Mouse (Mus musculus): ENCODE results near the gene Scn10a.

The Scn10a gene

DNA sequence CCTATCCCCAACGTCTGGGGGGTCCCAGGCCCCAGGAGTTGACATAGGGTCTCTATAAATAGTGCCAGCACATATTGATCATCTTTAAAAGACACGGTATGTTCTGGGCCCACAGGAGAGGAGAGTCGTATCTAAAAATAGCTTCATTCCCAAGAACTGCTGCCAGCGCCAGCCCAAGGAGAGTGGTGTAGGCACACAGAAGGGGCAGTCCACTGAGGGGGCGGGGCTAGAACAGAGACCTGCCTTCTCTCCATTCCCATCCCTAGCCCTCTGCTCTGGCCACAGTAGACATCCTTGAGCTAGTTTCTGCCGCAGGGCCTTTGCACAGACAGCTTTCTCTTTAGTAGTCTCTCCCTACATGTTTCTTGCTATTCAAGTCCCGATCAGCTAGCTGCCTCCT is 144.8 kb downstream of the Scn10a start:
- DNase-seq (ENCODE audit: low read depth), result no peak

GRCm38 (mm10) chr9:119573009-119573408 is 146.1 kb downstream of the Scn10a start:
- DNase-seq (ENCODE audit: low read depth), result no peak

GRCm38 (mm10) chr9:119571411-119571888 is 147.7 kb downstream of the Scn10a start:
- DNase-seq (ENCODE audit: low read depth), result no peak

DNA sequence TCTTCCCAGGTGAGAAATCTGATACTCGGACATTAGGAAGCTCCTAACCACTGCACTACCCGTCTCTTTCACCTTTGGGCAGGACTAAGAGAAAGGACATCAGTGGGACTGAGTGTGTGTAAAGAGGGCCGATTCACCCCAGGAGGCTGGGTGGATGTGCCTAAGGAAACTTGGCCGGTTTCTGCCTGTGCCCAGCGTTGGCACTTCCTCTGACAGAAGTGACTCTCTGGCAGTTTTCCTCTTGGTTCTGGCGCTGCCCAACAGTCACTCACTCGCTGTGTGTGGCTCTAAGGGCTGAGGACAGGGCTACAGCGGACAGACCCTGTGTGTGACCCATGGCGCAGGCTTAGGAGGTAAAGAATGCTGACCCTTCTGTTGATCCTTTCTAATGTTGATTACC is 148.5 kb downstream of the Scn10a start:
- no peak for DNase-seq (ENCODE audit: low read depth)

DNA sequence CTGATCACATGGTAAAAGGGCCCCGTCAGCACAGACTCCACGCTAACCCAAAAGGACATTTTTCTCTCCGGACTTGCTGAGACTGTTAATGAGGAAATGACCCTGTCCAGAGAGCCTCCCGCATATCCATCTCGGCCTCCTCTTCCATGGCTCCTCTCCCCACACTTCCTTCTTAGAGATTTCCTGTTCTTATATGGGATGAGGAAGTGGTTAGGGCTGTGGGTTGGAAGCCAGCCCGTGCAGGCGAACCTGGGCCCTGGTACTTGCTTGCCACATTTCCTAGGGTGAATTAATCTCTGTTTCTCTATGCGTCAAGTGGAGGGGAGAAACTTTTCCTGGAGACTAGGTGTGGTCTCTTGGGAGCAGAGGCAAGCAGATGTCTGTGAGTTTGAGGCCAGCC is 150.4 kb downstream of the Scn10a start:
- no peak for DNase-seq (ENCODE audit: low read depth)

- DNase-seq (ENCODE audit: low read depth), result no peak
These were observed 151.3 kb downstream of the Scn10a start for GRCm38 (mm10) chr9:119567800-119568199.

DNA sequence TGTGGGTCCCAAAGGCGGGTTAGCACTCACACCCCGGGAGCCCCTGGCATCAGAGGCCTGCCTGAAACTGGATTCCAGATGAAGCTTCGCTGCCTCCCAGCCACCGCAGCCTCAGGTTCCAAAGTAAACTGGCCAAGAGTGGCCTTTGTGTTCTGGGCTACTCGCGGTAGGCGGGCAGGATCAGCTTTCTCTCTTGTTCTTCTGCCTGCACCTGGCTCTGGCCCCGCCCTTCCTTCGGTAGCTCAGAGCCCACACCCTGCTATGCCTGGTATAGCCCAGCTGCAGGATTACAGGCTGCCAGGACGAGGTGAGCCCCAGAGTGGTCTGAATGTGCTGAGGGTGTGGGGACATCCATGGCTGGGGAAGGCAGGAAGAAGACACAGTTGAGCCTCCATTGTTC is 152.9 kb downstream of the Scn10a start:
- no peak for DNase-seq (ENCODE audit: low read depth)

DNA sequence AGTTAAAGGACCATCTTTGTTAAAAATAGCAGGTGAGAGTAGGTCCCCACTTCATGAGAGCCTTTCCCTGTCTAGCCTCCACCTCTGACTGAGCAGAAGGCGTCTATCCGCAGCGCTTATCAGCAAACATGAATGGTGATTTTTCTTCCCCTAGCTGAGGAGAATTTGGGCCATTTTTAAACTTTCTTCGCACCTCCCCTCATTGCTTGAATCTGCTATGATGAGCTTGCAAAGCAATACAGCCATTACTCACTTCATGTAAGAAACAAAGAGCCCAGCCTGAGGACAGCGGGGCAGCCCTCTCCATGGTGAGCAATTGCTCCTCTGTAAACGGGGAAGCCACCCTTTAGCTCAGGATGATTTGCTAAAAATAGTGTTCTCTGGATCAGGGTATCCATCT is 154.3 kb downstream of the Scn10a start:
- no peak for DNase-seq (ENCODE audit: low read depth)

DNA sequence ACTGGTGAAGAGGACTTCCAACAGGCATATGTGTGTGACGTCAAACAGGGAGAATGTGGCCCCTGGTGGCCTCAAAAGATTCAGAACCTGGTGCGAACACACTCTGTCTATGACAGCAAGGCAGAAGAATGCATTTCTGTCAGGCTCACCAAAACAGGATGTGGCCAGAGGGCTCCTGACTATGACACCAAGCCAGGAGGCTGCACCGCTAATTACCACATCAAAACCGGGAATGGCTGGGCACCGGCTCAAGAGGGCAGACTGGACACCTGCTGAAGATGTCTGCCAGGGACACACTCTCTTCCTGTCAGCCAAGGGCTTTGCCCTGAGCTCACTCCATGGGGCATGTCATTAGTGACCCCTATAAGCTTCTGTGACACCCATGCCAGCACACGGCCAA is 155.5 kb downstream of the Scn10a start:
- DNase-seq (ENCODE audit: low read depth), result no peak

DNA sequence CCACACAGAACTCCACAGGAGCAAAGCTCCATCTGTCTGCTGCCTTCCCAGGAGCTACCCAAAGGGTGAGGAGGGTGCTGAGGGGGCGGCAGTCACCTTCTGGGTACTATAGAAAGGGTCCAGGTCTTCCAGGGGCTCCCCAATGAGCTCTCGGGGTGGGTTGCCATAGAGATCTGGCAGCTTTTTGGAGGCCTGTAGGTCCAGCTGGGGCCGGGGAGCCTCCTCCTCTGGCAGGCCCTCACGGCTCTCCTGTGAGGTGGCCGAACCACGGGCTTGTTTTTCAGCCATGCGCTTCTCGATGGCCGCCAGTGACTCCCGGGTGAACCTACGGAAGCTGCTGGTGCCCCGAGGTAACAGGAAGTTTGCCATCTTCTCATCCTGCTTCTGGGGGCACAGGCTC is 156.9 kb downstream of the Scn10a start:
- DNase-seq (ENCODE audit: low read depth), result no peak

GRCm38 (mm10) chr9:119561746-119562145 is 157.4 kb downstream of the Scn10a start:
- no peak for DNase-seq (ENCODE audit: low read depth)

DNA sequence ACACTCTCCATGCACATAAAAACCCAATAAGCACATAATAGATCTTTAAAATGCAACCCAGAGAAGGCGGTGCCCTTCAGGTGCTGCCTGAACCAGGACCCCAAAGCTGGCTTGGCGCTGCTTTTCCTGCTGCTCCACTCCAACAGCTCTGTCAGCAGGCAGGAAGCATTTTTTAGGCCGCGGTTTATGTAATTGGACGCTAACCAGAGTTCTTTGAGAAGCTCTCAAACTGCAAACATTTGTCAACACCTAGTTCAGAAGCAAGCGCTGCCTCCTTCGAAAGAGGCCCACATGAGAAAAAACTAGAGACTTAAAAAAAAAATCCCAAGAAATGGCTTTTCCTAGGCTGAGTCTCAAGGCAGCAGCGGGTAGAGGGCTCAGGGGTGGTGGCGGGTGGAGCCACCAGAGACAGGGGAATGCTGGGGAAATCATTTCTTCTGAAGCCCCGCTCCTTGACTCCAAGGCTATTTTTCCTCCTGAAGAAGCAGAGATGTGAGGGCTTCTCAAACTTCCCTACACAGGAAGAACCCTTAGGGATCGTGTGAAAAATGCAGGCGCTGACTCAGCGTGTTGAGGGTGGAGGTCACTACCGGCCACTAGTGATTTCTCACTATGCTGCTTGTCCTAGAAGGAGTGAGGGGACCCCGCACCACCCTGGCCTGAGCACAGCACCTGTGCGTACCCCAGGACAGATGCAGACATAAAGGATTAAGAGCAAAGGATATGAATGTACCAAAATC is 159.4 kb downstream of the Scn10a start:
- no peak for DNase-seq (ENCODE audit: low read depth)

Measured in c-Kit-positive CD71-negative TER-119-negative erythroid progenitor cells, embryonic 14.5 days (primary cell).